Mouse (Mus musculus) cortical plate, adult 2 months (tissue): ENCODE data around the gene Zfp850. TPM values are rescaled to one million over a fixed set of nuclear protein-coding genes. Genes with fewer than 3 reads are reported as not detected.

ENCODE experiments used
- H3K27ac ChIP-seq: fragments of 200-500 bp; 2 replicates; pipeline ENCODE4 v1.5.1; 2012; ENCODE audit warnings: low read length, control low read depth, inconsistent platforms; ENCODE audit not compliant: insufficient read depth
- H3K4me1 ChIP-seq: fragments of 200-500 bp; 2 replicates; pipeline ENCODE4 v1.6.1; 2011; ENCODE audit warnings: low read length; ENCODE audit not compliant: control insufficient read depth, insufficient read depth
- H3K4me3 ChIP-seq: fragments of 200-500 bp; 2 replicates; pipeline ENCODE4 v1.5.1; 2011; ENCODE audit warnings: mild to moderate bottlenecking, low read length, control low read depth; ENCODE audit not compliant: insufficient read depth
- CTCF ChIP-seq: fragments of 200-500 bp; IDR thresholded peaks from 2 replicates; pipeline ENCODE4 v1.5.1; 2011; ENCODE audit warnings: mild to moderate bottlenecking, control low read depth, low read length; ENCODE audit not compliant: insufficient read depth; ENCODE audit errors: extremely low read depth
- POLR2A ChIP-seq: fragments of 200-500 bp; IDR thresholded peaks from 2 replicates; pipeline ENCODE4 v1.6.1; 2011; ENCODE audit warnings: mild to moderate bottlenecking, low read length, control low read depth; ENCODE audit not compliant: insufficient read depth; ENCODE audit errors: extremely low read depth
- polyA plus RNA-seq: library from polyadenylated mRNA; depleted of rRNA; stranded (reverse); fragments of >200 nt; gene quantifications from 2 replicates; pipeline ENCODE4 v1.2.3, GENCODE M21; 2012; rRNA removed

Gene Zfp850
- polyA plus RNA-seq, result 1.7 and 2.4 TPM in 2 replicates

DNA sequence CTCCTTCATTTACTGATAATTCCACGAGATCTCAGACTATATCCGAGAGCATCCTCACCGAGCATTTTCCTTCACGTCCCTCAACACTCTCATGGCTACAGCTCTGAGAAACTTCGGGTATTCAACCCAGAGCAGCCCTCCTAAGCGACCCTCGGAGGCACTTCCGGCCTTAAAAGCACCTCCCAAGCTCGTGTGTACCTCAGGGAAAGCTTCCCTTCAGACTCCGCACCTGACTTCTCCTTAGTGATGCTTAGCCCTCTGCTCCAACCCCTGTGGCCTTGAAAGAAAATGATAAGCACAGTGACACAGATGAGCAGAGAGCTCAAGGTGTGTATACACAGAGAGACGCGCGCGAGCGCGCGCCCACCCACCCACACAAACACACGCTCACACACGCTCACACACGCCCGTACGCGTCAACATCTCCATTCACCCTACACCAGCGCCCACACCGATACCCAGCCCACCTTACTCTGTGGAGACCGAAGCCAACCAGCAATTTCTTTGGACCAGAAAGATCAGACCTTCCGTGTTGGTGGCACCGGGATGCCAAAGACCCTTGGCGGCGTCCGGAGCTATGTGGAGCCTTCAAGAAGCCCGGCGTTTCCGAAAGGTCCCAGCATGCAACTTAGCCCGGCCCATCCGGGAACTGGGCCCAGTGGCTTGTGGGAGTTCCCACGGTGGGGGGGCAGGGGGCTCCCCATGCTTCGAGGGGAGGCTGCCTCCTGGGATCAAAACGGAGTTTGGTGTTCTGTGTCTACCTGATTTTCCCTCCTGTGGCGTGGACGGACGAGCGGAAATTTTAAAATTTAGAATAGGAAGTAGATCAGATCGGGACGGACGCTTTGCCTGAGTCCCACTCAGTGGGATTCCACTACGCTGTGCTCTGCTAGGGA, at the start of gene Zfp850:
Gene Zfp850, minus strand, starts transcription at position 567 of the 896 bp plus-strand sequence.
- Histone ChIP-seq H3K27ac (no peak within 1 kb of the TSS), H3K4me3 (peak within 1 kb of the TSS; percentile 90), H3K4me1 (no peaks in the 10 kb centered on the region; the same call in 1 of the 2 replicates)
- TF ChIP-seq POLR2A (0 out of 2 replicates have a peak, but pooled peaks have one; percentile 43), CTCF (no peak)

DNA sequence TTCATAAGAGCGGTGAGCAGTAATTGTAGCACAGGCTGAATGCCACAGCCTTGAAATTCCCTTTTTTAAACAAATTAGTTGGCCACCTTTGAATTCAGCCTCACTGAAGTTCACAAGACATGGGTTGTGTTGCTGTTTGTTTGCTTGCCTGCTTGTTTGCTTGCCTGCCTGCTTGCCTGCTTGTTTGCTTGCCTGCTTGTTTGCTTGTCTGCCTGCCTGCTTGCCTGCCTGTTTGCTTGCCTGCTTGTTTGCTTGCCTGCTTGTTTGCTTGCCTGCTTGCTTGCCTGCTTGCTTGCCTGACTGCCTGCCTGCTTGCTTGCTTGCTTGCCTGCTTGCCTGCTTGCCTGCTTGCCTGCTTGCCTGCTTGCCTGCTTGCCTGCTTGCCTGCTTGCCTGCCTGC, 46.1 kb upstream of the Zfp850 start:
- TF ChIP-seq CTCF (no peak), POLR2A (no peak)
- H3K27ac ChIP-seq, result no peak overlapping the region

GRCm38 (mm10) chr7:28053046-28053930, 39.4 kb upstream of the Zfp850 start:
- Histone ChIP-seq H3K4me1 (no peaks in the 10 kb centered on the region), H3K4me3 (no peak overlapping the region), H3K27ac (no peak overlapping the region)
- TF ChIP-seq CTCF (no peak), POLR2A (no peak)

More for the DNA sequence above, 46.1 kb upstream of the Zfp850 start:
- H3K4me1 ChIP-seq, result no peaks in the 10 kb centered on the region
- H3K4me3 ChIP-seq, result no peak overlapping the region

DNA sequence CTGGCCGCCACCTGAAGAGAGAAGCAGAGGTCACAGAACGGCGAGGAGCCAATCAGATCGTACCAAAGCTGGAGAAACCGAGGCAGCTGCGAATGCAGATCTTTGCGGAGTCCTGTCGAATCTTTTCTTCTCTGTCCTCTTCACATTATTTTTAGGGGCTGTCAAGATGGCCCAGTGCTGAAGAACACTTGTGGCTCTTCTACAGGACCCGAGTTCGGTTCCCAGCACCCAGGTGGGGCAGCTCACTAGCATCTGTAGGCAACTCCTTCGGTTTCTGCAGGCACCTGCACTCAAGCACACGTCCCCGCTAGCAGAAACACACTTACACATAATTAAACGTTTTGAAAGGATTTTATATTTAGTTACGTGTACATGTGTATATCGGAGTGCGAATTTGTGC, 36.7 kb upstream of the Zfp850 start:
- H3K27ac ChIP-seq, result no peak overlapping the region
- TF ChIP-seq CTCF, result no peak
- TF ChIP-seq POLR2A, result no peak
- H3K4me1 ChIP-seq, result no peaks in the 10 kb centered on the region
- no peak overlapping the region for H3K4me3 ChIP-seq

DNA sequence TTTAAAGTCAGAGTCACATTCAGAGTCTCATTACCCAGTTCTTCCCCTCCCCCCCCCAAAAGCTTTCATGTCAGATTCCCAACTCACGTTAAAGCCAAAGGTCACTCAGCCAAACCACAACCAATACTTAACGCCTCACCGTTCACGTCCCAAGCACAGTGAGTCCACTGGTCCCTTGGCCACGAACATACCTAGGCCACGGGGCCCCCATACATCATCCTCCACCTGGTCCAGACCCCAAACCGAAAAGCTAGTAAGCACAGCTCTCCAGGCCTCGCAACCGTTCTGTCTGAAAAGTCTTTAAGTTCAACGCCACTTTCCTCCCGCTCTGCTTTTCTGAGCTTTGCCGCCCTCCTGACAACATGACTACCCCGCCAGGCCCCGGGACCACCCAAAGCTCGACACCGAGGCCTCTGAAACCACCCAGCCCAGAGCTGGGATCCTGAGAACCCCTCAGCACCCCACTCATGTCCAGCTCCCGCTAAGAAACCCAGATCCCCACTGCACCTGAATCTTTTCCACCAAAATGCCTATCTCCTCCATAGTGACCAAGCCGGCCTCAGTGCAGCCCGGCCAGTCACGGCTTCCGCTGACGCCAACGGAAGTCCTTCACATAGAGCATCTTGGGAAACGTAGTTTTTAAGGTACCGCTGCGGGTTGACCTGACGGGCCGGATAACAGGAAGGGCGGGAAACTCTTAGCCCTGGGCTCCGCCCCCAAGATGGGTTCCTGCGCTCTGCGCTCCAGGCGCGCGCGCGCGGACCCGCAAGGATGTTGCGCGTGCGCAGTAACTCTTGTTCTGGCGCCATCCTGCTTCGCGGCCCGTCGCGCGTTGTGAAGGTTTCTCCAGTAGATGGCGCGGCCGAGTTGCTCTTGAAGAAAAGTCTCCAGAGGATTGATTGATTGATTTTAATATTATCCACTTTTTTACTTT, 35.8 kb upstream of the Zfp850 start, which contains the start of gene Psmc4:
Gene Psmc4, minus strand, starts transcription at position 626 of the 934 bp plus-strand sequence.
- no peak within 1 kb of the TSS for H3K27ac ChIP-seq
- H3K4me1 ChIP-seq, result no peaks in the 10 kb centered on the region
- H3K4me3 ChIP-seq, result peak within 1 kb of the TSS; percentile 74
- TF ChIP-seq CTCF (peak; percentile 72), POLR2A (peak; percentile 89)

GRCm38 (mm10) chr7:28044524-28044923, 30.6 kb upstream of the Zfp850 start:
- TF ChIP-seq CTCF (no peak), POLR2A (no peak)

DNA sequence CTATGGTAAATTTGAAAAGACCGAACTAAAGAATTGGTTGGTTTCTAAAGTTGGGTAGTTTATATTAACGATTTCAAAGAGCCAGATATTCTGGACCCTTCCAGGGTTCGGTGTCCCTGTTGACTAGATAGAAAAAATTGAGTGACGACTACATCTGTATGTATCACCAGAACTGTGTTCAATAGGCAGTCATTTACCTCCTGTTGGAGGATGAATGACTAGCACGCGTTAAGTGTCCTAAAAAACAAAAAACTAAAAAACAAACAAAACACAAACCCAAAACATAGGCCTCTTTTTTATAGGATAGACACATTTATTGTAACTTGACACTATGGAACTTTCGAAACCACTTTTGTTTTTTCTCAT, 513 bp upstream of the Zfp850 start:
- Histone ChIP-seq H3K4me1 (no peaks in the 10 kb centered on the region; the same call in 1 of the 2 replicates), H3K4me3 (peak overlapping the region; percentile 90), H3K27ac (no peak overlapping the region)
- TF ChIP-seq CTCF (no peak), POLR2A (no peak)

More at GRCm38 (mm10) chr7:28044524-28044923, 30.6 kb upstream of the Zfp850 start:
- H3K4me1 ChIP-seq, result no peaks in the 10 kb centered on the region
- H3K27ac ChIP-seq, result no peak overlapping the region
- H3K4me3 ChIP-seq, result no peak overlapping the region

GRCm38 (mm10) chr7:28010271-28010670, 3.6 kb downstream of the Zfp850 start:
- H3K27ac ChIP-seq, result no peak overlapping the region
- TF ChIP-seq CTCF, result no peak
- TF ChIP-seq POLR2A, result no peak
- no peak overlapping the region for H3K4me3 ChIP-seq
- H3K4me1 ChIP-seq, result no peaks in the 10 kb centered on the region; the same call in 1 of the 2 replicates

DNA sequence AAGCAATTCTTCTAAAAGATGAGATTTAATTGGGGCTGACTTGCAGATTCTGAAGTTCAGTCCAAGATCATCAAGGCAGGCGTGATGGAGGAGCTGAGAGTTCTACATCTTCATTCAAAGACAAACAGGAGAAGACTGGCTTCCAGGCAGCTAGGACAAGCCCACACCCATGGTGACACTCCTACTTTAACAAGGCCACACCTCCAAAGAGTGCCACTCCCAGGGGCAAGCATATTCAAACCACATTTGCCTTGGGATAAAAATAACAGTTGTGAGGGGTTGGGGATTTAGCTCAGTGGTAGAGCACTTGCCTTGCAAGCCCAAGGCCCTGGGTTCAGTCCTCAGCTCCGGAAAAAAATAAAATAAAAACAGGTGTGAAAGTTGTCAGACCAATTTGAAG, 31.7 kb downstream of the Zfp850 start:
- H3K27ac ChIP-seq, result no peak overlapping the region
- TF ChIP-seq CTCF, result no peak
- TF ChIP-seq POLR2A, result no peak
- H3K4me1 ChIP-seq, result no peaks in the 10 kb centered on the region
- H3K4me3 ChIP-seq, result no peak overlapping the region
